Mouse (Mus musculus) megakaryocyte, embryonic 14.5 days (primary cell): ENCODE data around the gene Slc22a3. TPM values are rescaled to one million over a fixed set of nuclear protein-coding genes. Genes with fewer than 3 reads are reported as not detected.

Experiments
- H3K27me3 ChIP-seq: replicated peaks from 2 replicates; pipeline ENCODE3; 2012; ENCODE audit warnings: inconsistent platforms
- H3K36me3 ChIP-seq: replicated peaks from 2 replicates; pipeline ENCODE3; 2012; ENCODE audit warnings: low read length, inconsistent platforms, mixed read lengths
- H3K4me1 ChIP-seq: 2 replicates; pipeline ENCODE4 v1.6.1; 2012; ENCODE audit warnings: inconsistent platforms
- H3K4me3 ChIP-seq: replicated peaks from 2 replicates; pipeline ENCODE3; 2012; ENCODE audit warnings: moderate library complexity, mild to moderate bottlenecking, inconsistent platforms
- H3K9me3 ChIP-seq: 2 replicates; pipeline ENCODE4 v1.6.1; 2012; ENCODE audit warnings: inconsistent platforms
- FLI1 ChIP-seq: IDR thresholded peaks from 2 replicates; pipeline ENCODE4 v1.6.1; 2012; ENCODE audit warnings: low read length, inconsistent platforms, mixed read lengths
- GATA1 ChIP-seq: IDR thresholded peaks from 3 replicates; pipeline ENCODE4 v1.6.1; 2012; ENCODE audit warnings: mixed read lengths, low read length, inconsistent platforms, borderline replicate concordance
- polyA plus RNA-seq: library from polyadenylated mRNA; stranded (reverse); fragments of >175 nt; gene quantifications from 2 replicates; pipeline ENCODE4 v1.2.3, GENCODE M21; 2012; ENCODE audit warnings: low replicate concordance; ENCODE audit not compliant: insufficient read depth

Gene Slc22a3
- polyA plus RNA-seq, 1 experiment, result 1.0 TPM

DNA sequence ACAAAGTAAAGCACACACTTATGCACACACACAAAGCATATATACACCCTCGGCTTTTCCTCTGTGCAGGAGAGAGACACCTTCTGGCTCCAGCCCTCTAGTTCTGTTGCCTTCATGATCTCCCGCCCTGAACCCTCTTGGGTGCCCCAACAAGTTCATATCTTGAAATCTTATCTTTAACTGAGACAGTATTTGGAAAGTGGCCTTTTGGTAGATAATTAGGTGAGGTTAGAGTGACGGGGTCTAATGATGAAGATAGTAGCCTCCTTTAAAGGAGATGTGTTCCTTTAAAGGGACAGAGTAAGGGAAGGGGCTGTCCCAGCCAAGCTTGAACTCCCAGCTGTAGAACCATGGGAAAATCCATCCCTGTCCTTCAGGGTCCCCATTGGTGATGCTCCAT is 3.7 kb upstream of the Slc22a3 start:
- Histone ChIP-seq H3K36me3 (no peaks in the 10 kb centered on the region), H3K9me3 (0 out of 2 replicates have a peak, but pooled peaks cover 5% of the 10 kb centered on the region), H3K4me1 (peaks cover 46% of the 10 kb centered on the region), H3K27me3 (peaks cover 31% of the 10 kb centered on the region), H3K4me3 (no peak overlapping the region)
- TF ChIP-seq FLI1, result no peak
- TF ChIP-seq GATA1, result no peak

DNA sequence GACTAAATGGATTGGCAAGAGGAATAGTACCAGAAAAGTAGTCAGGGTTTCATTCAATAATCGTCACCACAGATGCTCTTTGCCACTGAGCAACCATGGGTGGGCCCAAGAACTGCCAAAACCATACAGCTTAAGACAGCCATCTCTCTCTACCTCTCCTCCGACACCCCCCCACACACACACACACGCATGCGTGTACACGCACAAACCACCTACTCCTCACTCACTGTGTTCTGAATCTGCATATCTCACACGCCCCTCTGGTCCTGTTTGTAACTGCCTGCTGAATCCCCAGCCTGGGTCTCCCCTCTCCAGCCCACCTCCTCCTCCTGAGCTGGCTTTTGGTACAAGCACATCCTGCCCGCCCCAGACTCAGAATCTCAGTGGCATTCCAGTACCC is 872 bp upstream of the Slc22a3 start:
- TF ChIP-seq FLI1 (no peak), GATA1 (no peak)
- H3K4me3 ChIP-seq, result no peak overlapping the region
- H3K36me3 ChIP-seq, result no peaks in the 10 kb centered on the region
- peaks cover 49% of the 10 kb centered on the region for H3K27me3 ChIP-seq
- peaks cover 52% of the 10 kb centered on the region for H3K4me1 ChIP-seq
- H3K9me3 ChIP-seq, result no peaks in the 10 kb centered on the region

DNA sequence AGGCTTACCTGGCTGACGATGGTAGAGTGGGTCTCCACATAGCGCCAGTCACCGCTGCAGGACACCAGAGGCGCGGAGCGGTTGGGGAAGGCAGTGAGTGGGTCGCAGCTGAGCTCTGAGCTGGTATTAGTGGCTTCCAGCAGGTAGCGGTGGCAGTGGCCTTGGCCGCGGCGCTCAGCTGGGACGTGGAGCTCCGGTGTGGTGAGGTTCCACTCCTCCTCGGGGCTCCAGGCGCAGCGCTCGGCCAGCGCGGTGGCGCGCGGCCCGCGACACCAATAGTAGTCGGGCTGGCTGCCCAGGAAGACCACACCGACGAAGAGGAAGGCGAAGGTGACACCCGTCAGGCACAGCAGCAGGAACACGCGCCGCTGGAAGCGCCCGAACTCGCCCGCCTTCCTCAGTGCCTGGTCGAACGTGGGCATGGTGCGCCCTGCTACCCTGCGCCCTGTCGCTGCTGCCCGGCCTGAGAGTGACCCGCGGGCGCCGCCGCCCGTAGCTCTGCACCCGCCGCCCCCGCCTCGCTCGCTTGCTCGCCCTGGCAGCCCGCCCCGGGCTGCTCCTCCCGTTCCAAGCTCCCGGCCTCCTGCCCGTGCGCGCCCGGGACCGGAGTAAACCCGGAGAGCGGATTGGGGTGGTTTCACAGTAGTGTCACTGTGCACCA is 471 bp downstream of the Slc22a3 start:
- TF ChIP-seq GATA1 (no peak), FLI1 (no peak)
- H3K4me1 ChIP-seq, result peaks cover 45% of the 10 kb centered on the region
- peaks cover 49% of the 10 kb centered on the region for H3K27me3 ChIP-seq
- peak overlapping the region; percentile 90 for H3K4me3 ChIP-seq
- H3K36me3 ChIP-seq, result no peaks in the 10 kb centered on the region
- H3K9me3 ChIP-seq, result no peaks in the 10 kb centered on the region

DNA sequence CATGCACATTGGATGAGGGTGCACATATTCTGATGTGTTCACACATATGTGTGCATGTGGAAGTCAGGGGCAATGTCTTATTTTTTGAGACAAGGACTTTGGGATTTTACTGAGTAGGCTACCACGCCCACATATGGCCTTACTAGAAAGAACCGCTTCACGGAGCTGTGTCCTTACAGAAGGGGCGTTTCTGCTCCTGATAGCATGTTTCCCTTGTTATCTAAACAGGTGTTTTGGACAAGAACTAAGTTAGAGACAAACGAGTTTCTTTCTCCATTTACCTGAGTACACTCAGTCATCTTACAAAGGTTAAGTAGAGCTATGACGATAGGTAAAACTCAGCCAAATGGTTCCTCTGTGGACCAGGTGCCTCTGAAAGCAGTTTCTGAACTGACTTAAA is 1.8 kb downstream of the Slc22a3 start:
- 0 out of 2 replicates have a peak, but pooled peaks cover 7% of the 10 kb centered on the region for H3K9me3 ChIP-seq
- peaks cover 2% of the 10 kb centered on the region for H3K36me3 ChIP-seq
- H3K4me1 ChIP-seq, result peaks cover 36% of the 10 kb centered on the region
- TF ChIP-seq GATA1 (no peak), FLI1 (no peak)
- peak overlapping the region; percentile 90 for H3K4me3 ChIP-seq
- H3K27me3 ChIP-seq, result peaks cover 49% of the 10 kb centered on the region

DNA sequence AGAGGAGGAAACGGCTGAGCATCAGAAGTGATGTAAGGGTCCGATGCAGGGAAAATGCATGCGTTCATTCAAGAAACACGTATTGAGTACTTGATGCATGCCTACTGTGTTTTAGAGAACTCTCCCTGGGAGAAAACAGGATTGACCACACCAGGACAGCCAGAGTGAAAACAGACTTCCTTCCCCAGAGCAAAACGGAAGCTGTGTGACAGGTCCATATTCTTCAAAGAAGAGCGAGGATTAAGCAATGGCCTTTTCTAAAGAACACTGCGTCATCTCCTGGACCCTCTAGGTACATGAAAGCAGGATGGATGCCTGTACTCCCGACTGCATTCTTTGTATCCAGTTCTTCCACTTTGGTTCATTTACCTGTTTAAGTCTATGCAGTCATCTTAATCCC is 8.1 kb downstream of the Slc22a3 start:
- TF ChIP-seq GATA1, result no peak
- TF ChIP-seq FLI1, result no peak
- H3K9me3 ChIP-seq, result 0 out of 2 replicates have a peak, but pooled peaks cover 7% of the 10 kb centered on the region
- H3K27me3 ChIP-seq, result peaks cover 6% of the 10 kb centered on the region
- H3K4me1 ChIP-seq, result peaks cover 33% of the 10 kb centered on the region
- no peak overlapping the region for H3K4me3 ChIP-seq
- peaks cover 2% of the 10 kb centered on the region for H3K36me3 ChIP-seq

DNA sequence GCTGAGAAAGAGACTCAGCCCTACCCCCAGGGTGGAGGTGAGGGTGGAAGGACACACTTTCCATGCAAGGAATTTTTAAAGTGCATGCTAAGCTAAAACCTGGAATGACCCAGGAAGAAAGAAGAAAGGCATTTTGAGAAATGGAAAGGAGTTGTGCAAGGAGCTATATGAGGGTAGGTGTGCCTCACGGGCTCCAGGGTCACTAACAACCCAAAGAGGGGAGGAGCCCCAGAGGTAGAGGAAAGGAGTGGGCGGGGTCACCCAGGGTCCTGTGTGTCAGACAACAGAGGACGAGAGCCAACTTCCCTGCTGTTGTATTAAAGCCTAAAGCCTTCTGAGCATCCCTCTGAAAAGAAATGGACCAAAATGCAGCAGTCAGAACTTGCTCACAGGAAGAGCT is 11.9 kb downstream of the Slc22a3 start:
- Histone ChIP-seq H3K9me3 (no peaks in the 10 kb centered on the region), H3K4me1 (peaks cover 50% of the 10 kb centered on the region), H3K36me3 (no peaks in the 10 kb centered on the region), H3K27me3 (no peaks in the 10 kb centered on the region), H3K4me3 (no peak overlapping the region)
- no peak for TF ChIP-seq FLI1
- no peak for TF ChIP-seq GATA1

DNA sequence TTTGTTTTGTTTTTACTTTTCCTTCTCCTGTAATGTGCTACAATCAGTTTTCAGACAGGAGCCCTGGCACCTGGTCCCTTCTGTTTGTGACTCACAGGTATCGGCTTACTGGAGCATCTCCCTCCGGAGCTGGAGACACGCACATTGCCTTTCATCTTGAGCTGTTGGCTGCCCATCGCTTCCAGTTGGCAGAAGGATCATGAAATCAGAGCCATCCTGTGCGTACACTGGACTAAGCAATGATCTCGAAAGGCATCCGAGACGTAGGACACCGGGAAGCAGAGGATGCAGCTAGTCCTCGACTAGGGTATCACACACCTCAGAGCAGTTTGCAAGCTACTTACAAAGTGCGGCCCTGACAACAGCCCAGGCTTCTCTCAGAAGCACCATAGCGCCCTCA is 15.9 kb downstream of the Slc22a3 start:
- Histone ChIP-seq H3K4me3 (no peak overlapping the region), H3K36me3 (no peaks in the 10 kb centered on the region), H3K27me3 (no peaks in the 10 kb centered on the region), H3K9me3 (no peaks in the 10 kb centered on the region), H3K4me1 (peaks cover 54% of the 10 kb centered on the region)
- TF ChIP-seq FLI1, result no peak
- no peak for TF ChIP-seq GATA1

DNA sequence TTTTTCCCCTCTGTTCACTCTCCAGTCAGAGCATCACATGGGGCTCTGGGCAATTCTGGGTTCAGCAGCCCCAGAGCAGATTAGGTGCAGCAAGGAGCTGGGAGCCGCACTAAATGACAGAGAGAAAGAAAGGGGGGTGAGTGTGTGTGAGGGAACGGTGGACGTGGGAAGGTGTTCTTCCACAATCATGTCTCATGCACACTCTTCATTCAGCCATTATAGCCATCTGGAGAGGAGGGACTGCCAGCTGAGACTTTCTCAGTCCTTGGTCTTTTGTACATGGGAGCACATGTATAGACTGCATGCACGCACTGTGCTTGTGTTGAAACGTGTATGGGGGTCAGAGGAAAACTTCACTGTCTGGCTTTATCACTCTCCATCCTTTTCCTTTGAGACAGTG is 17.6 kb downstream of the Slc22a3 start:
- no peaks in the 10 kb centered on the region for H3K27me3 ChIP-seq
- no peak overlapping the region for H3K4me3 ChIP-seq
- TF ChIP-seq GATA1, result no peak
- no peak for TF ChIP-seq FLI1
- H3K9me3 ChIP-seq, result no peaks in the 10 kb centered on the region
- H3K36me3 ChIP-seq, result no peaks in the 10 kb centered on the region
- peaks cover 40% of the 10 kb centered on the region for H3K4me1 ChIP-seq

DNA sequence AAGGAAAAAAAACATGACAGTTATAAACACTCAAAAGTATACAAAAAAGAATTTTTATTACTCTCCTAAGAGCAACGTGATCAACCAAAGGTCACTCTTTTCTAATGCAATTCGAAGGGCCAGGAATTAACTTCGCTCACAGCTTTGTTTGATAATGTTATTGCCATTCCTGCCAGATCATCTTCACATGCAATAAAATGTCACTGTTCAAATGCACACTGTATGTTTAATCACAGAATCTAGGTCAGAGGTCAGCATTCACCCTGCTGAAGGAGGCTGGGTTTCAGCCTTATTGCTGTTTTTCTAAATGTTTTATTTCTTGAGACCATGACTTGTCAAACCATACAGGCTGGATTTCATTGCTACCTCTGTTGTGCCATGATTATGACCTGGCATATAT is 21.8 kb downstream of the Slc22a3 start:
- Histone ChIP-seq H3K36me3 (no peaks in the 10 kb centered on the region), H3K9me3 (no peaks in the 10 kb centered on the region), H3K27me3 (peaks cover 2% of the 10 kb centered on the region), H3K4me3 (no peak overlapping the region), H3K4me1 (peaks cover 22% of the 10 kb centered on the region)
- TF ChIP-seq FLI1 (no peak), GATA1 (no peak)

DNA sequence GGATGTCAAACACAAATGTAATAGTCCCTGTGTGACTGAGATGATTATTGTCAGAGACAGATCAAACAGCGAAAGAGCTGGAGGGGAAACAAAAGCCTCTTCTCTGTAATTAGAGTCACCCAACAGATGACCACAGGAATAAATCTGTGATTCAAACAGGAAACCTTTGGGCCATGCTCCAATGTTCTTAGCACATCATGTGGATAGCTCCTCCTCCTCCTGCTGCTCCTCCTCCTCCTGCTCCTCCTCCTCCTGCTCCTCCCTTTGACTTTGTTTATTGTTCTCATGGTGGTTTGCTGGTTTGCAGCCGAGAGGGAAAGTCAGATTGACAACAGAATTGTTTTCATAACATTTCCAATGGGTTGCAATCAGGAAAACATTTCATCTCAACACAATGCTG is 28.1 kb downstream of the Slc22a3 start:
- Histone ChIP-seq H3K27me3 (peaks cover 2% of the 10 kb centered on the region), H3K9me3 (peaks cover 8% of the 10 kb centered on the region), H3K4me1 (peaks cover 13% of the 10 kb centered on the region), H3K36me3 (no peaks in the 10 kb centered on the region), H3K4me3 (no peak overlapping the region)
- TF ChIP-seq FLI1, result no peak
- no peak for TF ChIP-seq GATA1
